Mouse (Mus musculus): ENCODE measurements around the gene Krtap2-4. TPM values are rescaled to one million over a fixed set of nuclear protein-coding genes. Genes with fewer than 3 reads are reported as not detected.

The Krtap2-4 gene
- polyA plus RNA-seq, 1 experiment: not detected

- TF ChIP-seq CTCF (IDR thresholded peaks at IDR 0.05; ENCODE audit: borderline replicate concordance, insufficient read depth, low read length): no peak
- no peak for TF ChIP-seq POLR2A (IDR thresholded peaks at IDR 0.05; ENCODE audit: low read depth, low read length)
- Histone ChIP-seq H3K4me1 (ENCODE audit: control insufficient read depth, insufficient read depth, low read length) (peaks cover 9% of the 10 kb centered on the region), H3K4me3 (ENCODE audit: insufficient read depth, low read length) (no peak overlapping the region), H3K27ac (ENCODE audit: insufficient read depth, low read length) (no peak overlapping the region)
These were observed 29.6 kb downstream of the Krtap2-4 start for GRCm38 (mm10) chr11:99585096-99585495.

GRCm38 (mm10) chr11:99583245-99583704 lies 31.4 kb downstream of the Krtap2-4 start, which contains the start of gene Krtap1-4:
Krtap1-4 (minus strand) TSS chr11:99583654.
- H3K27ac ChIP-seq (ENCODE audit: insufficient read depth, low read length): no peak within 1 kb of the TSS
- TF ChIP-seq POLR2A (IDR thresholded peaks at IDR 0.05; ENCODE audit: low read depth, low read length) (no peak), CTCF (IDR thresholded peaks at IDR 0.05; ENCODE audit: borderline replicate concordance, insufficient read depth, low read length) (no peak)
- H3K4me3 ChIP-seq (ENCODE audit: insufficient read depth, low read length): no peak within 1 kb of the TSS
- peaks cover 9% of the 10 kb centered on the region for H3K4me1 ChIP-seq (ENCODE audit: control insufficient read depth, insufficient read depth, low read length)

- H3K4me1 ChIP-seq (ENCODE audit: control insufficient read depth, insufficient read depth, low read length): peaks cover 4% of the 10 kb centered on the region
- no peak for TF ChIP-seq POLR2A (IDR thresholded peaks at IDR 0.05; ENCODE audit: low read depth, low read length)
- no peak for TF ChIP-seq CTCF (IDR thresholded peaks at IDR 0.05; ENCODE audit: borderline replicate concordance, insufficient read depth, low read length)
- no peak overlapping the region for H3K4me3 ChIP-seq (ENCODE audit: insufficient read depth, low read length)
- peak overlapping the region; percentile 98 for H3K27ac ChIP-seq (ENCODE audit: insufficient read depth, low read length)
These were observed 33.1 kb downstream of the Krtap2-4 start for GRCm38 (mm10) chr11:99581564-99581963.

- TF ChIP-seq POLR2A (IDR thresholded peaks at IDR 0.05; ENCODE audit: low read depth, low read length) (no peak), CTCF (IDR thresholded peaks at IDR 0.05; ENCODE audit: borderline replicate concordance, insufficient read depth, low read length) (no peak)
These were observed 33.6 kb downstream of the Krtap2-4 start for GRCm38 (mm10) chr11:99581051-99581450.

GRCm38 (mm10) chr11:99580636-99581035 lies 34.0 kb downstream of the Krtap2-4 start, which contains the start of gene Krtap1-5:
Krtap1-5 (minus strand) TSS chr11:99581016.
- Histone ChIP-seq H3K4me1 (ENCODE audit: control insufficient read depth, insufficient read depth, low read length) (peaks cover 4% of the 10 kb centered on the region), H3K27ac (ENCODE audit: insufficient read depth, low read length) (peak within 1 kb of the TSS; percentile 98), H3K4me3 (ENCODE audit: insufficient read depth, low read length) (no peak within 1 kb of the TSS)
- TF ChIP-seq CTCF (IDR thresholded peaks at IDR 0.05; ENCODE audit: borderline replicate concordance, insufficient read depth, low read length) (no peak), POLR2A (IDR thresholded peaks at IDR 0.05; ENCODE audit: low read depth, low read length) (no peak)

More at GRCm38 (mm10) chr11:99581051-99581450, 33.6 kb downstream of the Krtap2-4 start:
- peak overlapping the region; percentile 98 for H3K27ac ChIP-seq (ENCODE audit: insufficient read depth, low read length)
- no peak overlapping the region for H3K4me3 ChIP-seq (ENCODE audit: insufficient read depth, low read length)
- H3K4me1 ChIP-seq (ENCODE audit: control insufficient read depth, insufficient read depth, low read length): peaks cover 4% of the 10 kb centered on the region

- peaks cover 2% of the 10 kb centered on the region; the same call in 1 of the 2 replicates for H3K4me1 ChIP-seq (ENCODE audit: control insufficient read depth, insufficient read depth, low read length)
- H3K4me3 ChIP-seq (ENCODE audit: insufficient read depth, low read length): no peak overlapping the region
- TF ChIP-seq POLR2A (IDR thresholded peaks at IDR 0.05; ENCODE audit: low read depth, low read length): no peak
- TF ChIP-seq CTCF (IDR thresholded peaks at IDR 0.05; ENCODE audit: borderline replicate concordance, insufficient read depth, low read length): 0 out of 2 replicates have a peak, but pooled peaks have one; percentile 46
- no peak overlapping the region for H3K27ac ChIP-seq (ENCODE audit: insufficient read depth, low read length)
These were observed 40.5 kb downstream of the Krtap2-4 start for GRCm38 (mm10) chr11:99574106-99574505.

GRCm38 (mm10) chr11:99573164-99573563 lies 41.5 kb downstream of the Krtap2-4 start:
- Histone ChIP-seq H3K4me3 (ENCODE audit: insufficient read depth, low read length) (no peak overlapping the region), H3K27ac (ENCODE audit: insufficient read depth, low read length) (peak overlapping the region; percentile 81), H3K4me1 (ENCODE audit: control insufficient read depth, insufficient read depth, low read length) (peaks cover under 1% of the 10 kb centered on the region; the same call in 1 of the 2 replicates)
- TF ChIP-seq CTCF (IDR thresholded peaks at IDR 0.05; ENCODE audit: borderline replicate concordance, insufficient read depth, low read length) (no peak), POLR2A (IDR thresholded peaks at IDR 0.05; ENCODE audit: low read depth, low read length) (no peak)

GRCm38 (mm10) chr11:99566530-99566929 lies 48.1 kb downstream of the Krtap2-4 start, which contains the start of gene Krtap3-1:
Krtap3-1 (minus strand) TSS chr11:99566630.
- TF ChIP-seq POLR2A (IDR thresholded peaks at IDR 0.05; ENCODE audit: low read depth, low read length): no peak
- no peak for TF ChIP-seq CTCF (IDR thresholded peaks at IDR 0.05; ENCODE audit: borderline replicate concordance, insufficient read depth, low read length)
- Histone ChIP-seq H3K4me1 (ENCODE audit: control insufficient read depth, insufficient read depth, low read length) (peaks cover 4% of the 10 kb centered on the region; the same call in 1 of the 2 replicates), H3K27ac (ENCODE audit: insufficient read depth, low read length) (no peak within 1 kb of the TSS), H3K4me3 (ENCODE audit: insufficient read depth, low read length) (no peak within 1 kb of the TSS)

Other genes with a start within 250 kb of the Krtap2-4 start
- not detected in 2 replicates for gene Krt28, start 239.9 kb downstream of the Krtap2-4 start, polyA plus RNA-seq (2011; ENCODE audit: insufficient read length, low read depth, missing spikeins)
- 4.0 and 4.5 TPM in 2 replicates for gene Krt10, start 225.5 kb downstream of the Krtap2-4 start, polyA plus RNA-seq (2011; ENCODE audit: insufficient read length, low read depth, missing spikeins)
- not detected in 2 replicates for gene Krt12, start 192.6 kb downstream of the Krtap2-4 start, polyA plus RNA-seq (2011; ENCODE audit: insufficient read length, low read depth, missing spikeins)
- 1.7 and 3.9 TPM in 2 replicates for gene Krt20, start 176.7 kb downstream of the Krtap2-4 start, polyA plus RNA-seq (2011; ENCODE audit: insufficient read length, low read depth, missing spikeins)
- gene Krt23, start 121.7 kb downstream of the Krtap2-4 start, polyA plus RNA-seq (2011; ENCODE audit: insufficient read length, low read depth, missing spikeins): not detected in 2 replicates
- gene Krt39, start 93.5 kb downstream of the Krtap2-4 start, polyA plus RNA-seq (2011; ENCODE audit: insufficient read length, low read depth, missing spikeins): not detected in 2 replicates
- gene Krt40, start 71.7 kb downstream of the Krtap2-4 start, polyA plus RNA-seq (2011; ENCODE audit: insufficient read length, low read depth, missing spikeins): not detected in 2 replicates
- gene Krtap3-3, start 64.0 kb downstream of the Krtap2-4 start, polyA plus RNA-seq (2011; ENCODE audit: insufficient read length, low read depth, missing spikeins): not detected in 2 replicates
- not detected in 2 replicates for gene Krtap3-2, start 58.0 kb downstream of the Krtap2-4 start, polyA plus RNA-seq (2011; ENCODE audit: insufficient read length, low read depth, missing spikeins)
- gene Gm11939, start 55.4 kb downstream of the Krtap2-4 start, polyA plus RNA-seq (2011; ENCODE audit: insufficient read length, low read depth, missing spikeins): not detected in 2 replicates
- not detected in 2 replicates for gene Krtap3-1, start 48.2 kb downstream of the Krtap2-4 start, polyA plus RNA-seq (2011; ENCODE audit: insufficient read length, low read depth, missing spikeins)
- gene Krtap1-5, start 33.8 kb downstream of the Krtap2-4 start, polyA plus RNA-seq (2011; ENCODE audit: insufficient read length, low read depth, missing spikeins): not detected in 2 replicates
- not detected in 2 replicates for gene Krtap1-4, start 31.2 kb downstream of the Krtap2-4 start, polyA plus RNA-seq (2011; ENCODE audit: insufficient read length, low read depth, missing spikeins)
- gene Krtap1-3, start 23.5 kb downstream of the Krtap2-4 start, polyA plus RNA-seq (2011; ENCODE audit: insufficient read length, low read depth, missing spikeins): not detected in 2 replicates
- not detected in 2 replicates for gene Krtap9-3, start 16.7 kb downstream of the Krtap2-4 start, polyA plus RNA-seq (2011; ENCODE audit: insufficient read length, low read depth, missing spikeins)
- gene Gm11938, start 11.5 kb downstream of the Krtap2-4 start, polyA plus RNA-seq (2011; ENCODE audit: insufficient read length, low read depth, missing spikeins): not detected in 2 replicates
- not detected in 2 replicates for gene Gm11937, start 4.7 kb downstream of the Krtap2-4 start, polyA plus RNA-seq (2011; ENCODE audit: insufficient read length, low read depth, missing spikeins)
- not detected in 2 replicates for gene Gm11562, start 5.6 kb upstream of the Krtap2-4 start, polyA plus RNA-seq (2011; ENCODE audit: insufficient read length, low read depth, missing spikeins)
- gene Krtap4-1, start 13.4 kb upstream of the Krtap2-4 start, polyA plus RNA-seq (2011; ENCODE audit: insufficient read length, low read depth, missing spikeins): not detected in 2 replicates
- gene Krtap4-2, start 20.2 kb upstream of the Krtap2-4 start, polyA plus RNA-seq (2011; ENCODE audit: insufficient read length, low read depth, missing spikeins): not detected in 2 replicates
- gene Krtap4-7, start 29.2 kb upstream of the Krtap2-4 start, polyA plus RNA-seq (2011; ENCODE audit: insufficient read length, low read depth, missing spikeins): not detected in 2 replicates
- gene Gm11555, start 35.4 kb upstream of the Krtap2-4 start, polyA plus RNA-seq (2011; ENCODE audit: insufficient read length, low read depth, missing spikeins): not detected in 2 replicates
- gene Gm11563, start 44.1 kb upstream of the Krtap2-4 start, polyA plus RNA-seq (2011; ENCODE audit: insufficient read length, low read depth, missing spikeins): not detected in 2 replicates
- gene Krtap4-6, start 51.1 kb upstream of the Krtap2-4 start, polyA plus RNA-seq (2011; ENCODE audit: insufficient read length, low read depth, missing spikeins): not detected in 2 replicates
- gene Gm14190, start 75.9 kb upstream of the Krtap2-4 start, polyA plus RNA-seq (2011; ENCODE audit: insufficient read length, low read depth, missing spikeins): not detected in 2 replicates
- gene Gm14180, start 119.4 kb upstream of the Krtap2-4 start, polyA plus RNA-seq (2011; ENCODE audit: insufficient read length, low read depth, missing spikeins): not detected in 2 replicates
- gene Gm11595, start 158.1 kb upstream of the Krtap2-4 start, polyA plus RNA-seq (2011; ENCODE audit: insufficient read length, low read depth, missing spikeins): not detected in 2 replicates
- gene Krtap4-8, start 165.9 kb upstream of the Krtap2-4 start, polyA plus RNA-seq (2011; ENCODE audit: insufficient read length, low read depth, missing spikeins): not detected in 2 replicates
- not detected in 2 replicates for gene Krtap4-9, start 170.4 kb upstream of the Krtap2-4 start, polyA plus RNA-seq (2011; ENCODE audit: insufficient read length, low read depth, missing spikeins)
- not detected in 2 replicates for gene Gm11596, start 178.6 kb upstream of the Krtap2-4 start, polyA plus RNA-seq (2011; ENCODE audit: insufficient read length, low read depth, missing spikeins)
- gene Gm11569, start 184.1 kb upstream of the Krtap2-4 start, polyA plus RNA-seq (2011; ENCODE audit: insufficient read length, low read depth, missing spikeins): not detected in 2 replicates
- gene Gm11554, start 189.6 kb upstream of the Krtap2-4 start, polyA plus RNA-seq (2011; ENCODE audit: insufficient read length, low read depth, missing spikeins): not detected in 2 replicates
- gene Krtap4-13, start 195.0 kb upstream of the Krtap2-4 start, polyA plus RNA-seq (2011; ENCODE audit: insufficient read length, low read depth, missing spikeins): not detected in 2 replicates
- gene Gm11564, start 200.8 kb upstream of the Krtap2-4 start, polyA plus RNA-seq (2011; ENCODE audit: insufficient read length, low read depth, missing spikeins): not detected in 2 replicates
- not detected in 2 replicates for gene 2300003K06Rik, start 223.2 kb upstream of the Krtap2-4 start, polyA plus RNA-seq (2011; ENCODE audit: insufficient read length, low read depth, missing spikeins)
- gene Krtap4-16, start 236.8 kb upstream of the Krtap2-4 start, polyA plus RNA-seq (2011; ENCODE audit: insufficient read length, low read depth, missing spikeins): not detected in 2 replicates
- gene Gm11568, start 243.1 kb upstream of the Krtap2-4 start, polyA plus RNA-seq (2011; ENCODE audit: insufficient read length, low read depth, missing spikeins): not detected in 2 replicates
- not detected in 2 replicates for gene Gm11559, start 249.6 kb upstream of the Krtap2-4 start, polyA plus RNA-seq (2011; ENCODE audit: insufficient read length, low read depth, missing spikeins)